Mouse (Mus musculus) lung, postnatal 0 days (tissue): Measurements from ENCODE around the gene Mcoln2. TPM values are rescaled to one million over a fixed set of nuclear protein-coding genes. Genes with fewer than 3 reads are reported as not detected.

ENCODE experiments used
- ATAC-seq: fragments of 200-750 bp; cut with Nextera tagmentation; 2 replicates; pipeline ENCODE4 v1.8.0; 2017; ENCODE audit warnings: moderate library complexity
- DNase-seq: peaks from one replicate; pipeline ENCODE4 v3.0.0-alpha.2; 2016; ENCODE audit warnings: low spot score
- H3K27ac ChIP-seq: fragments of 300-500 bp; sonication (generic); 2 replicates; pipeline ENCODE4 v1.5.1; 2014; ENCODE audit warnings: antibody characterized with exemption, mild to moderate bottlenecking, low read length, mixed read lengths
- H3K27me3 ChIP-seq: fragments of 300-500 bp; sonication (generic); replicated peaks from 2 replicates; pipeline ENCODE4 v1.6.1; 2014; ENCODE audit warnings: low read length, mixed read lengths; ENCODE audit not compliant: insufficient read depth
- H3K36me3 ChIP-seq: fragments of 300-500 bp; sonication (generic); 2 replicates; pipeline ENCODE4 v1.6.1; 2014; ENCODE audit warnings: low read length, mixed read lengths; ENCODE audit not compliant: insufficient read depth
- H3K4me1 ChIP-seq: fragments of 300-500 bp; sonication (generic); 2 replicates; pipeline ENCODE4 v1.6.1; 2014; ENCODE audit warnings: antibody characterized with exemption, low read depth, low read length, mixed read lengths; ENCODE audit not compliant: insufficient read depth
- H3K4me2 ChIP-seq: fragments of 300-500 bp; sonication (generic); replicated peaks from 2 replicates; pipeline ENCODE4 v1.6.1; 2014; ENCODE audit warnings: low read depth, mild to moderate bottlenecking, low read length, moderate library complexity, mixed read lengths
- H3K4me3 ChIP-seq: fragments of 300-500 bp; sonication (generic); 2 replicates; pipeline ENCODE4 v1.5.1; 2014; ENCODE audit warnings: low read depth, low read length
- H3K9ac ChIP-seq: fragments of 300-500 bp; sonication (generic); replicated peaks from 2 replicates; pipeline ENCODE4 v1.6.1; 2014; ENCODE audit warnings: low read depth, mild to moderate bottlenecking
- H3K9me3 ChIP-seq: fragments of 300-500 bp; sonication (generic); 2 replicates; pipeline ENCODE4 v1.6.1; 2016; ENCODE audit warnings: low read length, mixed read lengths
- CTCF ChIP-seq: IDR thresholded peaks from 2 replicates; pipeline ENCODE4 v1.5.1; 2016; ENCODE audit warnings: antibody characterized with exemption, mild to moderate bottlenecking
- EP300 ChIP-seq: IDR thresholded peaks from 2 replicates; pipeline ENCODE4 v1.6.1; 2016; ENCODE audit warnings: antibody characterized with exemption, mild to moderate bottlenecking, control low read depth
- WGBS: fragments of 180-500 bp; shearing (Covaris S2); extraction: QIAGEN DNeasy Blood & Tissue Kit; methylation state at CpG from one replicate; pipeline ENCODE4 v1.1.7; 2014; 5-methylcytosine and 5-hydroxymethylcytosine counted together
- polyA plus RNA-seq: library from polyadenylated mRNA; unstranded; fragments of >200 nt; fragmentation: Nextera tagmentation; extraction: Ambion mirVana; gene quantifications from 2 replicates; pipeline ENCODE4 v1.2.1, GENCODE M21; 2015

The Mcoln2 gene
- polyA plus RNA-seq, 1 experiment from 2014 or later: 0.25 TPM

GRCm38 (mm10) chr3:146227427-146227826 lies 77.8 kb downstream of the Mcoln2 start:
- no peak for DNase-seq
- no peaks in the 10 kb centered on the region; the same call in 1 of the 2 replicates for H3K4me1 ChIP-seq
- no peak overlapping the region for H3K27ac ChIP-seq
- ATAC-seq: peak; percentile 34
- no peaks in the 10 kb centered on the region for H3K27me3 ChIP-seq
- H3K36me3 ChIP-seq: no peaks in the 10 kb centered on the region
- H3K4me2 ChIP-seq: no peak overlapping the region
- H3K4me3 ChIP-seq: no peak overlapping the region
- no peak overlapping the region for H3K9ac ChIP-seq
- WGBS: 62% methylated on average over 3 of the region's 3 CpGs
- peak; percentile 44 for TF ChIP-seq CTCF
- TF ChIP-seq EP300: no peak
- no peaks in the 10 kb centered on the region for H3K9me3 ChIP-seq

- no peaks in the 10 kb centered on the region for H3K9me3 ChIP-seq
- H3K4me2 ChIP-seq: no peak overlapping the region
- H3K4me1 ChIP-seq: no peaks in the 10 kb centered on the region; the same call in 1 of the 2 replicates
- no peak overlapping the region for H3K9ac ChIP-seq
- no peak overlapping the region for H3K27ac ChIP-seq
- TF ChIP-seq CTCF (no peak), EP300 (no peak)
- H3K27me3 ChIP-seq: no peaks in the 10 kb centered on the region
- 79% methylated on average over 13 of the region's 13 CpGs for WGBS
- no peak for DNase-seq
- no peak overlapping the region for H3K4me3 ChIP-seq
- no peaks in the 10 kb centered on the region for H3K36me3 ChIP-seq
- ATAC-seq: no peak
Measured at GRCm38 (mm10) chr3:146228559-146229310, 79.1 kb downstream of the Mcoln2 start.

GRCm38 (mm10) chr3:146232708-146233107 lies 83.1 kb downstream of the Mcoln2 start:
- 47% methylated on average over 7 of the region's 7 CpGs for WGBS
- no peaks in the 10 kb centered on the region for H3K36me3 ChIP-seq
- H3K9ac ChIP-seq: no peak overlapping the region
- H3K27ac ChIP-seq: no peak overlapping the region
- H3K4me3 ChIP-seq: no peak overlapping the region
- H3K9me3 ChIP-seq: no peaks in the 10 kb centered on the region
- no peaks in the 10 kb centered on the region for H3K4me1 ChIP-seq
- no peak for ATAC-seq
- TF ChIP-seq CTCF: no peak
- no peak for TF ChIP-seq EP300
- no peak overlapping the region for H3K4me2 ChIP-seq
- DNase-seq: no peak
- H3K27me3 ChIP-seq: no peaks in the 10 kb centered on the region

- peak; percentile 73 for ATAC-seq
- TF ChIP-seq CTCF (no peak), EP300 (peak; percentile 60)
- H3K9ac ChIP-seq: no peak overlapping the region
- H3K9me3 ChIP-seq: no peaks in the 10 kb centered on the region
- H3K27me3 ChIP-seq: no peaks in the 10 kb centered on the region
- 20% methylated on average over 4 of the region's 4 CpGs for WGBS
- no peak overlapping the region for H3K4me2 ChIP-seq
- no peaks in the 10 kb centered on the region for H3K36me3 ChIP-seq
- DNase-seq: peak; percentile 33
- no peak overlapping the region for H3K27ac ChIP-seq
- H3K4me1 ChIP-seq: no peaks in the 10 kb centered on the region
- H3K4me3 ChIP-seq: no peak overlapping the region
Measured at GRCm38 (mm10) chr3:146233741-146234140, 84.1 kb downstream of the Mcoln2 start.

GRCm38 (mm10) chr3:146234530-146234929 lies 84.9 kb downstream of the Mcoln2 start:
- Histone ChIP-seq H3K9ac (no peak overlapping the region), H3K9me3 (no peaks in the 10 kb centered on the region), H3K27me3 (no peaks in the 10 kb centered on the region), H3K4me2 (no peak overlapping the region), H3K4me3 (no peak overlapping the region), H3K27ac (no peak overlapping the region), H3K36me3 (no peaks in the 10 kb centered on the region), H3K4me1 (no peaks in the 10 kb centered on the region)
- TF ChIP-seq EP300 (no peak), CTCF (no peak)
- WGBS: 36% methylated on average over 10 of the region's 10 CpGs
- no peak for ATAC-seq
- DNase-seq: no peak

- no peak overlapping the region for H3K27ac ChIP-seq
- H3K27me3 ChIP-seq: no peaks in the 10 kb centered on the region
- WGBS: 58% methylated on average over 8 of the region's 8 CpGs
- TF ChIP-seq CTCF: no peak
- TF ChIP-seq EP300: no peak
- no peak overlapping the region for H3K9ac ChIP-seq
- ATAC-seq (no peak), DNase-seq (no peak)
- H3K9me3 ChIP-seq: no peaks in the 10 kb centered on the region
- H3K36me3 ChIP-seq: no peaks in the 10 kb centered on the region
- H3K4me2 ChIP-seq: no peak overlapping the region
- no peak overlapping the region for H3K4me3 ChIP-seq
- no peaks in the 10 kb centered on the region for H3K4me1 ChIP-seq
Measured at GRCm38 (mm10) chr3:146236280-146236679, 86.6 kb downstream of the Mcoln2 start.
